Mouse (Mus musculus): ENCODE measurements at regions not wholly inside any gene's neighbourhood (a gene's known extent, or its start where the extent isn't known, plus 50 kb on each side); places are given as distances from the start of the nearest gene placed in this dataset.

GRCm38 (mm10) chr12:46138646-46139045 lies 680.1 kb downstream of the Nova1 start:
- Histone ChIP-seq H3K4me2 (replicated peaks) (no peak overlapping the region), H3K4me3 (replicated peaks; ENCODE audit: low read length) (no peak overlapping the region), H3K36me3 (replicated peaks; ENCODE audit: control insufficient read depth, insufficient read depth) (no peaks in the 10 kb centered on the region), H3K27me3 (ENCODE audit: control insufficient read depth, insufficient read depth, low read length) (no peaks in the 10 kb centered on the region), H3K27ac (no peak overlapping the region), H3K9me3 (ENCODE audit: control insufficient read depth, low read length) (no peaks in the 10 kb centered on the region), H3K4me1 (replicated peaks; ENCODE audit: control insufficient read depth, insufficient read depth, low read length) (no peaks in the 10 kb centered on the region), H3K9ac (no peak overlapping the region)
- no peak for DNase-seq (ENCODE audit: low spot score)
- WGBS, result 79% methylated on average over 2 of the region's 2 CpGs
- ATAC-seq (ENCODE audit: low FRiP score), result no peak

DNA sequence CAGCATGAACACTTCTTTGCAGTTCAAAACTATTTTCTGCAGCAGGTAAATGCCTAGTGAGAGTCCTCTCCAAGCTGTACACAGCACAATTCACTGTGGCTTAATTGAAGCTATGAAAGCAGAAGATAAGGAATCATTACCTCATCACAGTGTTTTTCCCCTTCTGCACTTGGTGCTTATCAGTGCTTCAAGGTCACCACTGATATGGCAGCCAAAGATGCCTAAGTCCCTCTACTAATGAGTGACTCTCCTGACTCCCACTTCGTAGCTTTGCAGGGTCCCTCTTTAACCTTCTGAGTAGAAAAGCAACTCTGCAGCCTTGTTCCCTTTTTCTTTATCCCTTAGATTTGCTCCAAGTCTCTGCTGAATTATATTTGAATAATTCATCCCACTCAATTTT lies 692.9 kb downstream of the Nova1 start:
- H3K27ac ChIP-seq, result no peak overlapping the region
- ATAC-seq (ENCODE audit: low FRiP score) (no peak), DNase-seq (ENCODE audit: low spot score) (no peak)
- 64% methylated on average over 1 of the region's 1 CpGs for WGBS
- H3K9me3 ChIP-seq (ENCODE audit: control insufficient read depth, low read length), result no peaks in the 10 kb centered on the region
- no peak overlapping the region for H3K9ac ChIP-seq
- no peaks in the 10 kb centered on the region for H3K27me3 ChIP-seq (ENCODE audit: control insufficient read depth, insufficient read depth, low read length)
- H3K4me1 ChIP-seq (replicated peaks; ENCODE audit: control insufficient read depth, insufficient read depth, low read length), result no peaks in the 10 kb centered on the region
- H3K36me3 ChIP-seq (replicated peaks; ENCODE audit: control insufficient read depth, insufficient read depth), result no peaks in the 10 kb centered on the region
- no peak overlapping the region for H3K4me2 ChIP-seq (replicated peaks)
- no peak overlapping the region for H3K4me3 ChIP-seq (replicated peaks; ENCODE audit: low read length)

DNA sequence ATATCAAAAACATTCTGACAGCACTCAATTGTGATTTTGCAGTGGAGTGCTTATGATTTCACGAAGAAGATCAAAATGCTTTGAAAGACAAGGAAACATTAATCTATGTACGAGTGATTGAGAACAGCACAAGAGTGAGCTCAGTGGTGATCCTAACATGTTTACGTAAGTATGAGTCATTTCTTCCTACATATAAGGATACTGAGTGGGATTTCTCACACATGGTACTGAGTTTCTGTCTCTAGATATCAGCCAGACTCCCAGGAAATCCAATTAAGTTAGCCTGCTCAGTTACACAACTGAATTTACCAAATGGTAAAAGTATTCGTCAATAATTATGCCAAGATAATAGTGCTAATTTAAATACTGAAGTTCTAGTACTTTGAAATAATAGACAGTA lies 707.4 kb downstream of the Nova1 start:
- no peaks in the 10 kb centered on the region for H3K4me1 ChIP-seq (replicated peaks; ENCODE audit: control insufficient read depth, insufficient read depth, low read length)
- WGBS, result 92% methylated on average over 4 of the region's 4 CpGs
- H3K4me2 ChIP-seq (replicated peaks), result no peak overlapping the region

DNA sequence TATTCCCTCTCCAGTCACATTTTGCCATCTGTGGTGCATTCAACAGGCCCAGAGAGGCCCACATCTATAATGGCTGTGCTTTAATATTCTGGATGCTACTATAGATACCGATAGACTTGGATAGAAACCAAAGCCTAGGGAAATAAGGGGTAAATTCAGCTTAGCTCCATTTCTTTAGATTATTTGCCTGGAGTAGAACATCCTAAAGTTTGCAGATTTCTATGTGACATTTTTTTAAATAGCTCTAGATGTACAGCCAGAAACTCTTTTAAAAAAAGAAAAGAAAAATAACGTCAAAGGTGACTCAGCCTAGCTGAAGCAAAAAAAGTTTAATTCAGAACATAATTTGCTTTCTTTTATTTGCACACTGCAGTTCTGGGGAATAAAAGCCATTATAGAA lies 735.4 kb downstream of the Nova1 start:
- Histone ChIP-seq H3K9ac (no peak overlapping the region), H3K4me1 (replicated peaks; ENCODE audit: control insufficient read depth, insufficient read depth, low read length) (no peaks in the 10 kb centered on the region), H3K4me3 (replicated peaks; ENCODE audit: low read length) (no peak overlapping the region), H3K27ac (no peak overlapping the region), H3K27me3 (ENCODE audit: control insufficient read depth, insufficient read depth, low read length) (no peaks in the 10 kb centered on the region), H3K4me2 (replicated peaks) (no peak overlapping the region), H3K36me3 (replicated peaks; ENCODE audit: control insufficient read depth, insufficient read depth) (no peaks in the 10 kb centered on the region), H3K9me3 (ENCODE audit: control insufficient read depth, low read length) (no peaks in the 10 kb centered on the region)
- no peak for DNase-seq (ENCODE audit: low spot score)
- WGBS, result 86% methylated on average over 2 of the region's 2 CpGs
- no peak for ATAC-seq (ENCODE audit: low FRiP score)

More for the DNA sequence above, 707.4 kb downstream of the Nova1 start:
- Histone ChIP-seq H3K27me3 (ENCODE audit: control insufficient read depth, insufficient read depth, low read length) (no peaks in the 10 kb centered on the region), H3K4me3 (replicated peaks; ENCODE audit: low read length) (no peak overlapping the region), H3K9ac (no peak overlapping the region), H3K9me3 (ENCODE audit: control insufficient read depth, low read length) (no peaks in the 10 kb centered on the region), H3K36me3 (replicated peaks; ENCODE audit: control insufficient read depth, insufficient read depth) (no peaks in the 10 kb centered on the region), H3K27ac (no peak overlapping the region)
- DNase-seq (ENCODE audit: low spot score) (no peak), ATAC-seq (ENCODE audit: low FRiP score) (no peak)

DNA sequence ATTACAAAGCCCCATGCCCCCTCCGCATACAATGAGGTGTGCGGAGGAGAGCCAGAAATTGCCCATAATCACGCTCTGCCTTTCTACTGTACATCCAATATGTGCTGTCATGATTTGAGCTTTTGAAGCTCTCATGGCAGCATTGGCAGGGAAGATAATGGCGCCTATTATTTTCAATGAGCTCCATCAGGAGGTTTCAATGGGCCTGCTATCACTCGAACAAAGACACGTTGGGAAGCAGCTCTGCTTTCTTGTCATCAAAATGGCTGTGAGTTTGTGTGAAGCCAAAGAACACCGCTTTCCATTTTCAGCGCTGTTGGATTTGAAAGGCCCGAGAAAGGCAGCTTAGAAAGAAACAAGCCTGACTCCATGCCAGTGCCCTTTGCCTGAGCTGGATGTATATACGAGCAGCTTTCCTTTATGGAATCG lies 742.9 kb downstream of the Nova1 start:
- Histone ChIP-seq H3K36me3 (replicated peaks; ENCODE audit: control insufficient read depth, insufficient read depth) (no peaks in the 10 kb centered on the region), H3K4me2 (replicated peaks) (no peak overlapping the region), H3K9me3 (ENCODE audit: control insufficient read depth, low read length) (no peaks in the 10 kb centered on the region), H3K27me3 (ENCODE audit: control insufficient read depth, insufficient read depth, low read length) (no peaks in the 10 kb centered on the region), H3K4me1 (replicated peaks; ENCODE audit: control insufficient read depth, insufficient read depth, low read length) (no peaks in the 10 kb centered on the region), H3K27ac (peak overlapping the region; percentile 47), H3K4me3 (replicated peaks; ENCODE audit: low read length) (no peak overlapping the region), H3K9ac (no peak overlapping the region)
- ATAC-seq (ENCODE audit: low FRiP score) (peak; percentile 31; the same call in 1 of the 2 replicates), DNase-seq (ENCODE audit: low spot score) (peak; percentile 32)
- 59% methylated on average over 11 of the region's 11 CpGs for WGBS

GRCm38 (mm10) chr12:46075355-46075754 lies 743.4 kb downstream of the Nova1 start:
- H3K9ac ChIP-seq, result no peak overlapping the region
- H3K27me3 ChIP-seq (ENCODE audit: control insufficient read depth, insufficient read depth, low read length), result no peaks in the 10 kb centered on the region
- H3K4me3 ChIP-seq (replicated peaks; ENCODE audit: low read length), result no peak overlapping the region
- H3K4me2 ChIP-seq (replicated peaks), result no peak overlapping the region
- peak overlapping the region; percentile 47 for H3K27ac ChIP-seq
- DNase-seq (ENCODE audit: low spot score), result no peak
- no peaks in the 10 kb centered on the region for H3K9me3 ChIP-seq (ENCODE audit: control insufficient read depth, low read length)
- H3K4me1 ChIP-seq (replicated peaks; ENCODE audit: control insufficient read depth, insufficient read depth, low read length), result no peaks in the 10 kb centered on the region
- peak; percentile 21; the same call in 1 of the 2 replicates for ATAC-seq (ENCODE audit: low FRiP score)
- WGBS, result 80% methylated on average over 5 of the region's 5 CpGs
- H3K36me3 ChIP-seq (replicated peaks; ENCODE audit: control insufficient read depth, insufficient read depth), result no peaks in the 10 kb centered on the region

GRCm38 (mm10) chr12:46066896-46067295 lies 751.8 kb downstream of the Nova1 start:
- Histone ChIP-seq H3K27ac (no peak overlapping the region), H3K4me3 (replicated peaks; ENCODE audit: low read length) (no peak overlapping the region), H3K4me1 (replicated peaks; ENCODE audit: control insufficient read depth, insufficient read depth, low read length) (no peaks in the 10 kb centered on the region), H3K9me3 (ENCODE audit: control insufficient read depth, low read length) (no peaks in the 10 kb centered on the region), H3K36me3 (replicated peaks; ENCODE audit: control insufficient read depth, insufficient read depth) (no peaks in the 10 kb centered on the region), H3K9ac (no peak overlapping the region), H3K4me2 (replicated peaks) (no peak overlapping the region), H3K27me3 (ENCODE audit: control insufficient read depth, insufficient read depth, low read length) (no peaks in the 10 kb centered on the region)
- ATAC-seq (ENCODE audit: low FRiP score) (no peak), DNase-seq (ENCODE audit: low spot score) (no peak)
- 86% methylated on average over 2 of the region's 2 CpGs for WGBS

DNA sequence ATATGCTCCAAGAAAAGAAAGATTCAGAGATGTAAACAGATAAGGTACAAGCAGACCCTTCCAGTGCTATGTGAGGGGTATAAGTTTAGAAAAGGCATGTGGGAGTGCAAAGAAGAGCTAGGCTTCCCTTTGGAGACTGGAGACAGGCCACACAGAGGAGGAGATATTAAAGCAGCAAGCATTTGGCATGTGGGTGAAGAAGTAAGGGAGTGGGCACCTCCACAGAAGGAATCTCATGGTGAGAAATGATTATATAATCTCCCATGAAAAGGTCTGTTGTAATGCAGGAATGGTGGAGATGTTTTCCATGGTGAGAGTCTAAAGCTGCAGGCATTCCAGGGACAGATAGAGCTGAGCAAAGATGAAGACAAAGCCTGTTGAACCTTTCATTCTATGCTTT lies 778.1 kb downstream of the Nova1 start:
- no peak overlapping the region for H3K4me3 ChIP-seq (replicated peaks; ENCODE audit: low read length)
- H3K4me2 ChIP-seq (replicated peaks), result no peak overlapping the region
- no peaks in the 10 kb centered on the region for H3K36me3 ChIP-seq (replicated peaks; ENCODE audit: control insufficient read depth, insufficient read depth)
- H3K27me3 ChIP-seq (ENCODE audit: control insufficient read depth, insufficient read depth, low read length), result no peaks in the 10 kb centered on the region
- 0 out of 2 replicates have a peak, but pooled peaks cover 4% of the 10 kb centered on the region for H3K4me1 ChIP-seq (replicated peaks; ENCODE audit: control insufficient read depth, insufficient read depth, low read length)
- DNase-seq (ENCODE audit: low spot score) (no peak), ATAC-seq (ENCODE audit: low FRiP score) (no peak)
- no peak overlapping the region for H3K27ac ChIP-seq
- H3K9me3 ChIP-seq (ENCODE audit: control insufficient read depth, low read length), result no peaks in the 10 kb centered on the region
- H3K9ac ChIP-seq, result no peak overlapping the region

GRCm38 (mm10) chr12:46040216-46040615 lies 778.5 kb downstream of the Nova1 start:
- Histone ChIP-seq H3K36me3 (replicated peaks; ENCODE audit: control insufficient read depth, insufficient read depth) (no peaks in the 10 kb centered on the region), H3K4me1 (replicated peaks; ENCODE audit: control insufficient read depth, insufficient read depth, low read length) (0 out of 2 replicates have a peak, but pooled peaks cover 4% of the 10 kb centered on the region), H3K9ac (no peak overlapping the region), H3K9me3 (ENCODE audit: control insufficient read depth, low read length) (no peaks in the 10 kb centered on the region), H3K27ac (no peak overlapping the region), H3K4me2 (replicated peaks) (no peak overlapping the region), H3K4me3 (replicated peaks; ENCODE audit: low read length) (no peak overlapping the region), H3K27me3 (ENCODE audit: control insufficient read depth, insufficient read depth, low read length) (no peaks in the 10 kb centered on the region)
- ATAC-seq (ENCODE audit: low FRiP score), result no peak
- WGBS, result 60% methylated on average over 1 of the region's 1 CpGs
- no peak for DNase-seq (ENCODE audit: low spot score)

- Histone ChIP-seq H3K9ac (no peak overlapping the region), H3K36me3 (replicated peaks; ENCODE audit: control insufficient read depth, insufficient read depth) (no peaks in the 10 kb centered on the region), H3K4me2 (replicated peaks) (no peak overlapping the region), H3K27ac (no peak overlapping the region), H3K9me3 (ENCODE audit: control insufficient read depth, low read length) (no peaks in the 10 kb centered on the region), H3K27me3 (ENCODE audit: control insufficient read depth, insufficient read depth, low read length) (no peaks in the 10 kb centered on the region), H3K4me3 (replicated peaks; ENCODE audit: low read length) (no peak overlapping the region), H3K4me1 (replicated peaks; ENCODE audit: control insufficient read depth, insufficient read depth, low read length) (0 out of 2 replicates have a peak, but pooled peaks cover 4% of the 10 kb centered on the region)
- DNase-seq (ENCODE audit: low spot score), result no peak
- 0 out of 2 replicates have a peak, but pooled peaks have one; percentile 24 for ATAC-seq (ENCODE audit: low FRiP score)
- 72% methylated on average over 3 of the region's 3 CpGs for WGBS
Observed at GRCm38 (mm10) chr12:46036540-46037094, 782.1 kb downstream of the Nova1 start.
